In the genomic region with DNA sequence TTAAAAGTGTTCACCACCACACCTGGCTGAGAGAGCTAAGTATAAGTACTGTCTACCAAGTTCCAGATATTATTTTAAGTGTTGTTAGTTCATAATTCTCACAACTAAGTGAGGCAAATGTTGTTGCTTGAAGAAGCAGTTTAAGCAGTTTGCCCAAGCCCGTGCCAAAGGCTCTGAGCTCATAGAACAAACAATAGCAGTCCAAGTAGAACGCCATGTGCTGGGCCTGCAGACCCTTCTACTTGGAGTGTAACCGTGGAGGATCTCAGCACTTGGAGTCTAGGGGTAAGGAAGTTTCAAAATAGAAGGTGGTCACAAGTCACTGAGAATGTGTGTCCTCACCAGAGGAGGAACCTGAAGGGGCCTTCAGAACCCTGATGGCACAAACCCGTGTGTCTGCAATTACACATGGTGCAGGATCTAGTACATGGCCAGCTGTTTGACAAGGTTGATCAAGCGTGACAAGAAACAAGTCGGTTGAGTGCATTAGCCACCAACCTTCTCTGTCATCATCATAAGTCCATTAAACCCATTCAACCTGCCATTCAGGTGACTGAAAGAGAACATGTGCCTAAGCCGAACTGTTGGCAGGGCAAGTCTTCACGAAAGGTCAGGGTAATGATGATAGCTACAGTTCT, we compare ENCODE assay signal across 25 mouse cellular contexts. TPM values are rescaled to one million over a fixed set of nuclear protein-coding genes. Genes with fewer than 3 reads are reported as not detected.
DNase-seq lines count a peak whose midpoint lies in the region; ATAC-seq and TF ChIP-seq lines count a peak whose summit lies in the region.
"Had no signal": no experiment of that assay in that cellular context is flagged by ENCODE, and none has a peak within 500 bp of the region (broad histone marks: within the 10 kb centered on the region; RNA-seq: fewer than 3 reads in every experiment).

No protein-coding gene starts in this region.

- TF ChIP-seq CTCF in liver, postnatal 0 days (IDR thresholded peaks at IDR 0.05; ENCODE audit: low read depth): no peak

- no peaks in the 10 kb centered on the region for H3K4me1 ChIP-seq in liver, postnatal 0 days (ENCODE audit: insufficient read depth)
- H3K4me1 ChIP-seq in liver, embryonic 12.5 days: peaks cover 5% of the 10 kb centered on the region; the same call in 1 of the 2 replicates
- H3K4me1 ChIP-seq in forebrain, embryonic 16.5 days (replicated peaks; ENCODE audit: control insufficient read depth, insufficient read depth, low read length): no peaks in the 10 kb centered on the region
- H3K4me1 ChIP-seq: forebrain, embryonic 12.5 days; heart, embryonic 15.5 days; hindbrain, embryonic 12.5 days; intestine, embryonic 15.5 days; liver, embryonic 15.5 days had no signal

- peak; percentile 57 for ATAC-seq in liver, postnatal 0 days
- no peak for ATAC-seq in liver, embryonic 12.5 days
- ATAC-seq in forebrain, embryonic 16.5 days: no peak
- ATAC-seq: hindbrain, postnatal 0 days; intestine, embryonic 15.5 days had no signal

- intact Hi-C loops in left cerebral cortex, postnatal 36 days (cut with DNase I): loop anchor here (5.0 kb wide), 1 partner anchor 38 kb away; no protein-coding TSS in a partner anchor
- intact Hi-C loops in heart, postnatal 36 days (cut with DNase I): no loop called here

- H3K27ac ChIP-seq in liver, postnatal 0 days (ENCODE audit: low read depth): peak overlapping the region; percentile 0; the same call in 1 of the 2 replicates
- no peak overlapping the region for H3K27ac ChIP-seq in liver, embryonic 12.5 days
- no peak overlapping the region for H3K27ac ChIP-seq in forebrain, embryonic 16.5 days (ENCODE audit: low read length)
- H3K27ac ChIP-seq: forebrain, embryonic 12.5 days; heart, embryonic 15.5 days; hindbrain, embryonic 12.5 days; hindbrain, postnatal 0 days; intestine, embryonic 15.5 days; liver, embryonic 15.5 days had no signal

- H3K9ac ChIP-seq in liver, postnatal 0 days (replicated peaks): no peak overlapping the region
- no peak overlapping the region for H3K9ac ChIP-seq in liver, embryonic 12.5 days
- H3K9ac ChIP-seq in forebrain, embryonic 16.5 days (replicated peaks; ENCODE audit: low read depth, low read length): no peak overlapping the region
- H3K9ac ChIP-seq: forebrain, embryonic 12.5 days; heart, embryonic 15.5 days; hindbrain, embryonic 12.5 days; intestine, embryonic 15.5 days; liver, embryonic 15.5 days had no signal

- H3K4me2 ChIP-seq in liver, postnatal 0 days (ENCODE audit: low read depth, low read length): no peak overlapping the region
- H3K4me2 ChIP-seq in liver, embryonic 12.5 days: no peak overlapping the region
- H3K4me2 ChIP-seq in forebrain, embryonic 16.5 days (ENCODE audit: low read length): no peak overlapping the region
- H3K4me2 ChIP-seq: forebrain, embryonic 12.5 days; heart, embryonic 15.5 days; hindbrain, embryonic 12.5 days; intestine, embryonic 15.5 days; liver, embryonic 15.5 days had no signal

- H3K9me3 ChIP-seq in liver, postnatal 0 days (ENCODE audit: low read length): no peaks in the 10 kb centered on the region
- H3K9me3 ChIP-seq in liver, embryonic 12.5 days (replicated peaks): no peaks in the 10 kb centered on the region
- no peaks in the 10 kb centered on the region for H3K9me3 ChIP-seq in forebrain, embryonic 16.5 days (ENCODE audit: control insufficient read depth, low read length)
- H3K9me3 ChIP-seq: forebrain, embryonic 12.5 days; G1E; heart, embryonic 15.5 days; hindbrain, embryonic 12.5 days; intestine, embryonic 15.5 days; liver, embryonic 15.5 days had no signal

- TF ChIP-seq EP300 in liver, postnatal 0 days (IDR thresholded peaks at IDR 0.05; ENCODE audit: low read depth): no peak

- no peaks in the 10 kb centered on the region for H3K27me3 ChIP-seq in liver, postnatal 0 days (ENCODE audit: insufficient read depth, low read length)
- no peaks in the 10 kb centered on the region for H3K27me3 ChIP-seq in liver, embryonic 12.5 days (replicated peaks)
- H3K27me3 ChIP-seq in forebrain, embryonic 16.5 days (replicated peaks; ENCODE audit: control insufficient read depth, insufficient read depth, low read length): no peaks in the 10 kb centered on the region
- H3K27me3 ChIP-seq: forebrain, embryonic 12.5 days; heart, embryonic 15.5 days; hindbrain, embryonic 12.5 days; intestine, embryonic 15.5 days; liver, embryonic 15.5 days had no signal

- no peaks in the 10 kb centered on the region for H3K36me3 ChIP-seq in liver, postnatal 0 days (replicated peaks; ENCODE audit: insufficient read depth, low read length)
- no peaks in the 10 kb centered on the region for H3K36me3 ChIP-seq in liver, embryonic 12.5 days
- H3K36me3 ChIP-seq in forebrain, embryonic 16.5 days (ENCODE audit: control insufficient read depth, insufficient read depth): no peaks in the 10 kb centered on the region
- H3K36me3 ChIP-seq: forebrain, embryonic 12.5 days; G1E; heart, embryonic 15.5 days; hindbrain, embryonic 12.5 days; intestine, embryonic 15.5 days; liver, embryonic 15.5 days had no signal

- WGBS in liver, postnatal 0 days (ENCODE audit: insufficient replicate concordance): 65% methylated on average over 8 of the region's 8 CpGs
- 74% methylated on average over 8 of the region's 8 CpGs for WGBS in liver, embryonic 12.5 days (ENCODE audit: insufficient replicate concordance)
- 87% methylated on average over 8 of the region's 8 CpGs for WGBS in forebrain, embryonic 16.5 days

- DNase-seq in liver, postnatal 0 days: peak; percentile 17
- DNase-seq in lung, adult 18-20 months: peak; percentile 64 to 76
- peak; percentile 25 for DNase-seq in lung, postnatal 14 days
- no peak for DNase-seq in left cerebral cortex, postnatal 36 days (ENCODE audit: low spot score in 2 of 2)
- no peak for DNase-seq in heart, postnatal 36 days
- DNase-seq: adrenal gland, adult 8-10 months; cerebellum, adult 18-20 months; cerebellum, postnatal 10 days; gastrocnemius, postnatal 10 days; kidney, adult 9 months; layer of hippocampus, postnatal 36 days; liver; midbrain, embryonic 14.5 days; thymus, adult 18-20 months; thymus, postnatal 25 days had no signal

- H3K4me3 ChIP-seq in liver, postnatal 0 days (ENCODE audit: low read depth, low read length): no peak overlapping the region
- no peak overlapping the region for H3K4me3 ChIP-seq in liver, embryonic 12.5 days
- H3K4me3 ChIP-seq in forebrain, embryonic 16.5 days (replicated peaks; ENCODE audit: low read length): no peak overlapping the region
- H3K4me3 ChIP-seq: erythroblast, embryonic 14.5 days; forebrain, embryonic 12.5 days; heart, embryonic 15.5 days; hindbrain, embryonic 12.5 days; intestine, embryonic 15.5 days; liver, embryonic 15.5 days had no signal

RNA-seq across cellular contexts. Expression of gene Cecr2, which starts 30.7 kb away (rescaled TPM):
- 4.7 and 5.0 TPM in 2 replicates for polyA plus RNA-seq in liver, postnatal 0 days (2015; fragmentation: Nextera tagmentation; extraction: Ambion mirVana)
- 8.8 and 10.4 TPM in 2 replicates for polyA plus RNA-seq in liver, embryonic 12.5 days (2016; fragmentation: Nextera tagmentation; extraction: Ambion mirVana)
- polyA plus RNA-seq in forebrain, embryonic 16.5 days (2015; fragmentation: Nextera tagmentation; extraction: Ambion mirVana): 3.6 and 4.0 TPM in 2 replicates
- 1 to 10 TPM; 3.7 to 3.9 TPM for total RNA-seq in left cerebral cortex, postnatal 36 days (2021)
- 10 to 100 TPM; 16.4 to 20.3 TPM for total RNA-seq in heart, postnatal 36 days (2021)

Comparison
In these comparisons a context has a peak if more than half of its experiments do, and no peak if none do; other contexts are left out.
1. DNase-seq: peak in liver, postnatal 0 days (single experiment), lung, adult 18-20 months (2 of 2) and lung, postnatal 14 days (single experiment); none in left cerebral cortex, postnatal 36 days (0 of 2) and heart, postnatal 36 days (0 of 2).